Mouse (Mus musculus): ENCODE measurements around the gene 4930539E08Rik.
A peak's percentile ranks its signal among the peaks of the same experiment; 100 is the strongest.

The 4930539E08Rik gene

DNA sequence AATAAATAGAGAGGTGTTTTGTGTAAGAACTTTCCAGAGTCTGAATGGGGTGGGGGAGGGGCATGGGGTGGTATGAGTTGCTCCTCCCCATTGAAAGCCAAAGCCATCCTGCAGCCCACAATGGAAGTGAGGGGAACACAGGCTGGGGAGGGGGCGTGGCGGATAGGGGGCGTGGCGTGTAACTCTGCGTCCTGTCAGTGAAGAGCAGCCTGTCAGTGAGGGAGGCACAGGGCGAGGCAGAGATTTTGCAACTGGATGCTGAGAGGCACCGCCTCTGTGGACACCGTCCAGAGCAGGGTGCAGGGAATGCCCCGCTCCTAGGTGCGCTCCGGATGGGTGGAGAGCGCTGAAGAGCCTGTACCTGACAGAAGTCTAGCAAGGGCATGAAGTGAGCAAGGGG lies 56.9 kb downstream of the 4930539E08Rik start, which contains the start of gene Pnpla1:
Gene Pnpla1, plus strand, starts transcription at position 207 of the 400 bp plus-strand sequence.
- DNase-seq (ENCODE audit: low spot score in 2 of 2): no peak

DNA sequence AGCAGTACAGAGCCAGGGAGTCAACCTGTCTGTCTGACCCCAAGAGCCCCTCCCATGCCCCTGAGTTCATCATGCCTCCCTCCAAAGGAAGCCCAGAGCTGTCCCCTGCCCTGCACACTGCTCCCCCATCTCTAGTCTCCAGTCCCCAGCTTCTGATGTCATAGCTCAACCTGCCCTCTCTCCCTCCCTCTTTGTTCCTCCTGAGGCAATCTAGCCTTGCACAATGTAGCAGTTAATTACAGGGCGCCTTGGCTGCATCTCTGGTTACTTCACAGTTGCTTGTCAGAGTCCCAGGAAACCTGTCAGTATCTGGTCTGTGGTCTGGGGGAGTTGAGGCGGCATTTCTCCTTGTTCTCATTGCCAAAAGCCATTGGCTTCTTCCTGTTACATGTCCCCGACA lies 59.1 kb downstream of the 4930539E08Rik start:
- DNase-seq (ENCODE audit: low spot score in 2 of 2): no peak

DNA sequence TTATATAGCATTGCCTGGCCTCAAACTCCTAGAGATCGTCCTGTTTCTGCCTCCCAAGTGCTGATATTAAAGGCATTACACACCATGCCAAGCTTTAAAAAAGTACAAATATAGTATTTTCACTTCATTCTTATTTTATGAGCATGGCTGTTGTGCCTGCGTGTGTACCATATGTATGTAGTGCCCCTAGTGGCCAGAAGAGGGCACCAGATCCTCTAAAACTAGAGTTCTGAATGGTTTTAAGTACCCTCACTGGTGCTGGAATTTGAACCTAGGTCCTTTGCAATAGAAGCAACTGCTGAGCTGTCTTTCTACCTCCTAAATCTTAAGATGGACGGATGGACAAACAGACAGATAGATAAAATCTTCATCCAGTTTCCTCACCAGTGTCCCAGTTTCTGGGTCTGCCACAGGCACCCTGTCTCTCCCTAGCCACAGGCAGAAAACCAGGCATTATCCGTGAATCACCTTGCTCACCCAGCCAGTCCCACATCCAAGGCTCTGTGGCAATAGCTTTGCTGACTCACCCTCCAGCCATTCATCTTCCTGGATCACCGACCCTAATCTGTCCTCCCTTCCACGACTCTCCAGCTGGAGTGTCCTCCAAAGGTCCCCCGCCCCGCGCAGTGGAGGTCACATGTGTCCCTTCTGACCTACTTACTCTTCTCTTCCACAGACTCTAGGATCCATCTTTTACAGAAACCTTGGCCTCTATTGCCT lies 59.8 kb downstream of the 4930539E08Rik start:
- DNase-seq (ENCODE audit: low spot score in 2 of 2): peak; percentile 40 to 57

DNA sequence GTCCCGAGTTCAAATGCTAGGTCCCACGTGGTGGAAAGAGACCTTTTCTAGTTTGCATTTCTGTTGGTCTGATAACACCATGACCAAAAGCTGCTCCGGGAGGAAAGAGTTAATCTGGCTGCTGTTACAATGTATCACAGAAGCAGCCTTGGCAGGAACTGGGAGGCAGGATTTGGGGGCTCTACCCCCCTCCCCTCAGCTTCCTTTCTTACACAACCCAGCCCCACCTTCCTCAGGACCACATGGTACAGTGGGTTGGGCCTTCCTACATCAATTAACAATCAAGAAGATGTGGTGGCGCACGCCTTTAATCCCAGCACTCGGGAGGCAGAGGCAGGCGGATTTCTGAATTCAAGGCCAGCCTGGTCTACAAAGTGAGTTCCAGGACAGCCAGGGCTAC lies 60.7 kb downstream of the 4930539E08Rik start:
- DNase-seq (ENCODE audit: low spot score in 2 of 2): no peak

DNA sequence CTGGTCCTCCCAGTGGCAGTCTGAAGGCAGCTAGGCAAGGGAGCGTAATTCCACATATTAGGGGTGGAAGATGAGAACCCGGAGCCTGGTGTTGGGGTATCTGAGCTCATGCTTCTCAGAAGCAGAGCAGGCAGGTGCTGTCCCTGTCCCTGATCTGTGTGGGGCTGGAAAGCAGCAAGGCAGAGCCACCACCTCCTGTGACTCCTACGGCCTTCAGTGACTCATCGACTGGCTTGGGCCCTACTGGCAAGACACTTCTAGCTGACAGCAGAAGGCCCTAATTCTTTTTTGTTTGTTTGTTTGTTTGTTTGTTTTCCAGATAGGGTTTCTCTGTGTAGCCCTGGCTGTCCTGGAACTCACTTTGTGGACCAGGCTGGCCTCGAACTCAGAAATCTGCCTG lies 64.6 kb downstream of the 4930539E08Rik start:
- DNase-seq (ENCODE audit: low spot score in 2 of 2): no peak

DNA sequence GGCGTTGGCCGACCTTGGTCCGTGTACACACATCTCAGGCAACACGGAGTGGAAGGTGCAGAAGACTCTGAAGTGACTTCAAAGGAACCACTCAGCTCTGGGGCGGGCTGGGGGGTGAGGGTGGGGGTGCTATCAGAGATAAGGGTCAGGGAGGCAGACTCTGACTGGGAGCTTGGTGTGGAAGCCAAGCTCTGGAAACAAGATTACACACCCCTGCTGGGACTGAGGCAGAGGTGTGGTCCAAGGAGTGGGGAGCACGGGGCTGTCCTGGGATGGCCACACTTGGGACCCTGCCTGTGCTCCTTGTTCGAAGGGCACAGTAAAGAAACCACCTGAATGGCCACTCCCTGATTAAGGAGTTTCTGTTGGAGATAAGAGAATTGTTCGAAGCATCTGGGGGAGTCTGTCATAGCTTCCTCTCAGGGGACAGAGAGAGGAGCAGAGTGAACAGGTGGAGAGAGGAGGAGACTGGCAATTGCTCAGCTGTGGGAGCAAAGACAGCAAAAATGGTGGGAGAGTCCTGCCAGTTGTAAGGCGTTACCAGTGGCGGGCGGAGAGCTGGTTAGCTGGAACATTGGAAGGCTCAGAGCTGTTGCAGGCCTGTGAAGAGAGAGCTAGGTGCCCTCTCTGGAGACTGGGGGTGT lies 68.0 kb downstream of the 4930539E08Rik start:
- DNase-seq (ENCODE audit: low spot score in 2 of 2): no peak

Measured in spleen, postnatal 14 days (tissue).